Comparison of ENCODE assay signal across 8 mouse cellular contexts in the genomic region with DNA sequence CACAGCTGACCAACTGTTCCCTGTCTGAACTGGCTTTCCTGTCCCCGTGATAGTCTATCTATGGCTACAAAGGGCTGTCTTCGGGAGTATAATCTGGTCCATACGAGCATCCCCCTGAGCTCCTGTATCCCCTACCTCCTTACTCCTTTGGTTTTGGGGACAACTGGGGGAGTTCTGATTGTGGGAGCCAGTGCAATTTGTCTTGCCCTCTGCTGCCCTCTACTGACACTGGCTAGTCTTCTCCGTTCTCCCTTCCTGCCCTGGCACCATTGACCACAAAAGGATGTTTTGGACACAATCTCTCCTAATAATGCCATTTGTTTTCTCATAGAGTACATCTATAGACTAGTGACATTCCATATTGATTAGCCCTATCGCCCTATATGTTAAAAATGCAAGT.
DNase-seq lines count a peak whose midpoint lies in the region; ATAC-seq and TF ChIP-seq lines count a peak whose summit lies in the region.
"Had no signal": no experiment of that assay in that cellular context is flagged by ENCODE, and none has a peak within 500 bp of the region (broad histone marks: within the 10 kb centered on the region; RNA-seq: fewer than 3 reads in every experiment).

No protein-coding gene starts in this region.

- ATAC-seq in midbrain, embryonic 13.5 days, result 0 out of 2 replicates have a peak, but pooled peaks have one; percentile 40

- H3K36me3 ChIP-seq in MEL (ENCODE audit: control insufficient read depth in 1 of 2, insufficient read depth in 2 of 2, low read length in 2 of 2), result no peaks in the 10 kb centered on the region
- H3K36me3 ChIP-seq in midbrain, embryonic 13.5 days, result no peaks in the 10 kb centered on the region

- H3K27me3 ChIP-seq in MEL (ENCODE audit: control insufficient read depth in 1 of 2, insufficient read depth in 2 of 2, low read length in 2 of 2), result no peaks in the 10 kb centered on the region
- no peaks in the 10 kb centered on the region for H3K27me3 ChIP-seq in midbrain, embryonic 13.5 days

- H3K4me2 ChIP-seq in midbrain, embryonic 13.5 days (replicated peaks), result no peak overlapping the region

- TF ChIP-seq RAD21 in MEL (IDR thresholded peaks at IDR 0.05; ENCODE audit: low read depth, low read length), result peak; percentile 77

- no peak overlapping the region for H3K9ac ChIP-seq in MEL (ENCODE audit: control insufficient read depth, low read depth, low read length, poor library complexity, severe bottlenecking)
- no peak overlapping the region for H3K9ac ChIP-seq in midbrain, embryonic 13.5 days (replicated peaks)

- no peak overlapping the region for H3K4me3 ChIP-seq in MEL (ENCODE audit: control insufficient read depth in 1 of 2, insufficient read depth in 1 of 2, low read depth in 2 of 2, low read length in 2 of 2)
- H3K4me3 ChIP-seq in midbrain, embryonic 13.5 days (replicated peaks), result no peak overlapping the region
- H3K4me3 ChIP-seq: erythroblast, embryonic 14.5 days had no signal

- no peak overlapping the region for H3K27ac ChIP-seq in MEL (ENCODE audit: control insufficient read depth, low read depth, low read length)
- no peak overlapping the region for H3K27ac ChIP-seq in midbrain, embryonic 13.5 days

- TF ChIP-seq CTCF in MEL (IDR thresholded peaks at IDR 0.05 in 2 of 3, conservative IDR thresholded peaks at IDR 0.05 in 1 of 3; ENCODE audit: control insufficient read depth in 1 of 3, insufficient read depth in 1 of 3, low read depth in 2 of 3, low read length in 3 of 3, poor library complexity in 1 of 3, severe bottlenecking in 1 of 3), result peak; percentile 68 to 87 (median 77)

- no peak for TF ChIP-seq POLR2A in MEL (IDR thresholded peaks at IDR 0.05; ENCODE audit: control insufficient read depth in 1 of 2, insufficient read depth in 1 of 2, low read depth in 1 of 2, low read length in 2 of 2, poor library complexity in 1 of 2)

- 23% methylated on average over 5 of the region's 5 CpGs for WGBS in midbrain, embryonic 13.5 days

- H3K9me3 ChIP-seq in MEL (replicated peaks; ENCODE audit: insufficient read depth, low read length), result no peaks in the 10 kb centered on the region
- H3K9me3 ChIP-seq in midbrain, embryonic 13.5 days, result no peaks in the 10 kb centered on the region

- no peak for TF ChIP-seq EP300 in MEL (IDR thresholded peaks at IDR 0.05; ENCODE audit: low read depth in 1 of 2, low read length in 2 of 2)

- H3K79me2 ChIP-seq in MEL (ENCODE audit: control insufficient read depth, insufficient read depth, low read length, poor library complexity), result no peaks in the 10 kb centered on the region

- no peaks in the 10 kb centered on the region for H3K4me1 ChIP-seq in MEL (ENCODE audit: control insufficient read depth in 1 of 2, insufficient read depth in 2 of 2, low read length in 2 of 2)
- H3K4me1 ChIP-seq in midbrain, embryonic 13.5 days (replicated peaks), result 0 out of 2 replicates have a peak, but pooled peaks cover 3% of the 10 kb centered on the region

- DNase-seq in layer of hippocampus, postnatal 14 days (ENCODE audit: low spot score in 2 of 2), result peak; percentile 9 to 20
- DNase-seq in layer of hippocampus, adult 9-10 months (ENCODE audit: low spot score), result no peak
- DNase-seq in MEL (ENCODE audit: low read depth, low spot score), result peak; percentile 39
- peak; percentile 8 for DNase-seq in c-Kit-positive CD71-negative TER-119-negative erythroid progenitor cells, embryonic 14.5 days (ENCODE audit: low read depth)
- peak; percentile 3 for DNase-seq in kidney, adult 9 months
- no peak for DNase-seq in thymus, adult 18-20 months

TF ChIP-seq in MEL, 35 proteins besides CTCF, POLR2A, EP300 and RAD21:
- TF ChIP-seq POLR2AphosphoS5 (IDR thresholded peaks at IDR 0.05; ENCODE audit: borderline replicate concordance, low read depth, low read length) (no peak), MYC (IDR thresholded peaks at IDR 0.05; ENCODE audit: low read depth, low read length) (no peak), ZC3H11A (IDR thresholded peaks at IDR 0.05; ENCODE audit: low read depth, low read length) (peak; percentile 41; the same call in 1 of the 2 replicates), SMC3 (IDR thresholded peaks at IDR 0.05; ENCODE audit: low read depth, low read length) (peak; percentile 71)
TF ChIP-seq in MEL: peak in this region for 2.

Comparison
In these comparisons a context has a peak if more than half of its experiments do, and no peak if none do; other contexts are left out.
1. DNase-seq: peak in layer of hippocampus, postnatal 14 days (2 of 2), MEL (single experiment), c-Kit-positive CD71-negative TER-119-negative erythroid progenitor cells, embryonic 14.5 days (single experiment) and kidney, adult 9 months (single experiment); none in layer of hippocampus, adult 9-10 months (single experiment) and thymus, adult 18-20 months (0 of 2).